In genomic region chr5:135725391-135725841, GRCm38 (mm10) we compare ENCODE assay signal across 9 mouse cellular contexts. TPM values are rescaled to one million over a fixed set of nuclear protein-coding genes. Genes with fewer than 3 reads are reported as not detected.
DNase-seq lines count a peak whose midpoint lies in the region; ATAC-seq lines count a peak whose summit lies in the region.
"Had no signal": no experiment of that assay in that cellular context is flagged by ENCODE, and none has a peak within 500 bp of the region (broad histone marks: within the 10 kb centered on the region; RNA-seq: fewer than 3 reads in every experiment).

No protein-coding gene starts in this region.

- H3K4me1 ChIP-seq in intestine, embryonic 14.5 days (replicated peaks; ENCODE audit: control insufficient read depth, insufficient read depth, low read length): peaks cover 25% of the 10 kb centered on the region

- H3K27ac ChIP-seq in intestine, embryonic 14.5 days (ENCODE audit: low read depth): peak overlapping the region; percentile 80
- H3K27ac ChIP-seq: liver, embryonic 15.5 days had no signal

- peak overlapping the region; percentile 15; the same call in 1 of the 2 replicates for H3K4me3 ChIP-seq in intestine, embryonic 14.5 days (ENCODE audit: low read depth, low read length)
- H3K4me3 ChIP-seq: liver, embryonic 15.5 days had no signal

- H3K9ac ChIP-seq in intestine, embryonic 14.5 days (ENCODE audit: low read length): 0 out of 2 replicates have a peak overlapping the region, but pooled peaks have one; percentile 29
- H3K9ac ChIP-seq: liver, embryonic 15.5 days had no signal

- H3K27me3 ChIP-seq in intestine, embryonic 14.5 days (replicated peaks; ENCODE audit: control insufficient read depth, insufficient read depth, low read length): no peaks in the 10 kb centered on the region
- H3K27me3 ChIP-seq: liver, embryonic 15.5 days had no signal

- peak; percentile 70 for ATAC-seq in intestine, embryonic 14.5 days (replicated peaks; ENCODE audit: low FRiP score, low TSS enrichment, low read depth)

- no peaks in the 10 kb centered on the region for H3K9me3 ChIP-seq in intestine, embryonic 14.5 days (ENCODE audit: control insufficient read depth, low read length)
- H3K9me3 ChIP-seq: liver, embryonic 15.5 days had no signal

- DNase-seq in right cerebral cortex, postnatal 25 days: peak; percentile 44
- no peak for DNase-seq in right cerebral cortex, postnatal 4 days
- DNase-seq in forelimb bud, embryonic 11.5 days (ENCODE audit: low read depth, low spot score): peak; percentile 85
- DNase-seq in intestine, embryonic 14.5 days (ENCODE audit: low spot score): peak; percentile 65
- peak; percentile 37 for DNase-seq in lung, postnatal 36 days
- DNase-seq in cerebellum, adult 11-12 months: no peak
- no peak for DNase-seq in urinary bladder, adult 18-20 months (ENCODE audit: low spot score in 2 of 2)
- DNase-seq in B cell, adult 2 months: no peak

- 12% methylated on average over 8 of the region's 8 CpGs for WGBS in intestine, embryonic 14.5 days

- peak overlapping the region; percentile 46 for H3K4me2 ChIP-seq in intestine, embryonic 14.5 days (ENCODE audit: low read length)
- H3K4me2 ChIP-seq: liver, embryonic 15.5 days had no signal

- H3K36me3 ChIP-seq in intestine, embryonic 14.5 days (ENCODE audit: control insufficient read depth, insufficient read depth, low read length): peaks cover 16% of the 10 kb centered on the region

RNA-seq across cellular contexts. Expression of gene Tmem120a, which starts 18.8 kb away (rescaled TPM):
- polyA plus RNA-seq in intestine, embryonic 14.5 days (2014; fragmentation: Nextera tagmentation; extraction: Ambion mirVana): 40.4 and 40.9 TPM in 2 replicates

RNA-seq across cellular contexts. Expression of gene Styxl1, which starts 52.8 kb away (rescaled TPM):
- polyA plus RNA-seq in intestine, embryonic 14.5 days (2014; fragmentation: Nextera tagmentation; extraction: Ambion mirVana): 0.28 TPM in 1 of 2 replicates, not detected in the other
- polyA plus RNA-seq: liver, embryonic 15.5 days had no signal

RNA-seq across cellular contexts. Expression of gene Mdh2, which starts 52.9 kb away (rescaled TPM):
- polyA plus RNA-seq in intestine, embryonic 14.5 days (2014; fragmentation: Nextera tagmentation; extraction: Ambion mirVana): 597 and 634 TPM in 2 replicates

RNA-seq across cellular contexts. Expression of gene Por, which starts 55.6 kb away (rescaled TPM):
- 57.7 and 66.5 TPM in 2 replicates for polyA plus RNA-seq in intestine, embryonic 14.5 days (2014; fragmentation: Nextera tagmentation; extraction: Ambion mirVana)

Comparison
In these comparisons a context has a peak if more than half of its experiments do, and no peak if none do; other contexts are left out.
1. DNase-seq: peak in right cerebral cortex, postnatal 25 days (single experiment), forelimb bud, embryonic 11.5 days (single experiment), intestine, embryonic 14.5 days (single experiment) and lung, postnatal 36 days (single experiment); none in right cerebral cortex, postnatal 4 days (single experiment), cerebellum, adult 11-12 months (single experiment), urinary bladder, adult 18-20 months (0 of 2) and B cell, adult 2 months (0 of 2).